Mouse (Mus musculus) testis, adult 2 months (tissue): ENCODE results near the gene Btbd17.

Experiments
- CTCF ChIP-seq: fragments of 200-500 bp; IDR thresholded peaks from 2 replicates; pipeline ENCODE4 v1.5.1; 2012; ENCODE audit warnings: low read depth, mild to moderate bottlenecking, inconsistent platforms, low read length, moderate library complexity; ENCODE audit not compliant: control insufficient read depth, insufficient read depth, insufficient replicate concordance
- POLR2A ChIP-seq: fragments of 200-500 bp; IDR thresholded peaks from 2 replicates; pipeline ENCODE4 v1.6.1; 2012; ENCODE audit warnings: low read depth, mild to moderate bottlenecking, inconsistent platforms, low read length, moderate library complexity; ENCODE audit not compliant: control insufficient read depth

DNA sequence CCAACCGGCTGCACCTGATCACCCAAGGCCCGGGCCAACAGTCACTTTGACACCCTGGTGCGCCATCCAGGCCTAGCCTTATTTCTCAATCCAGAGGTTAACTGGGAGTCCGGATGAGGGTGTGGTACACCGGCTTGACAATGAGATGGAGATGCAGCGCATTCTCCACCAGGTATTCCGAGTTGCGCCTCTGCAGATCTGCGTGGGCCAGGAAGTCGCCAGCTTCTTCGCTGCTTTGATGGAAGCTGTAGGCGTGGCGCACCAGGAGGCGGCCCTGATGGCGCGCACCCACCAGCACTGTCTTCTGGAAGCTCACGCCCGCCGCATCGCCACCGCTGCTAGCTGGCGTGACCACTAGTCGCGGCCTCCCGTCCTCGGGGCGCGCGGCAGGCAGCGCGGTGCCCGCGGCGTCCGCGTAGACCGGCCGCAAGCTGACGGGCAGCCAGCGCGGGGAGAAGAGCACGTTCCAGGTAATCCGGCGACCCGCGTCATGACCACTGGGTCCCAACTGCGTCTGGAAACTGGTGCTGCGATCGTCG, 4.3 kb downstream of the Btbd17 start:
- TF ChIP-seq CTCF (no peak), POLR2A (no peak)
